Comparison of ENCODE assay signal across 8 mouse cellular contexts in the genomic region with DNA sequence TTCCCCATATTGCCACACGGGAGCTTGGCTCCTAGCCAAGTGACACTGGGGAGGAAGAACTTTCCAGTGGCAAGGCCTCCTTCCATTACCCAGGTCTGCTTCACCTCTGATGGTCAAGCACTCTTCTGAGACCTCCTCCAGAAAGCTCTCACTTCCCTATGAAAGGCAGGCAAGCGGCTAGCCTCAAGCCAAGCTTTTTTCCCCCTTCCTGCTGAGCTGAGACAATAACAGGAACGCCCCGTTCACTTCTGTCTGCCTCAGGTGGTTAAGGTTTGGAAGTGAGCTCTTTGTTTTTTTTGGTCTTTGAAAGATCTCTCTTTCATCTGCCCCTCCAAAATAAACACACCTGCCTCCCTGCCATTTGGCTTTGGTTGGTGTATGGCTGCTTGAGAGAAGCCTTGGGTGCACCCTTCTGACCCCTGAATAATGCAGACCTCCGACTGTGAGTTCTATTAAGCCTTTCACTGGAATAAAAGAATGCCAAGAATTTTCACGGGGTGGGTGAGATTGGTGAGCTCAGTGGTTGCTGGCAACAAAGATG. TPM values are rescaled to one million over a fixed set of nuclear protein-coding genes. Genes with fewer than 3 reads are reported as not detected.
A peak's percentile ranks its signal among the peaks of the same experiment; 100 is the strongest.
DNase-seq lines count a peak whose midpoint lies in the region; ATAC-seq lines count a peak whose summit lies in the region.

TSS of gene Pef1 (plus strand) at position 448 of the 541 bp plus-strand sequence.

- H3K27me3 ChIP-seq in intestine, embryonic 14.5 days (replicated peaks; ENCODE audit: control insufficient read depth, insufficient read depth, low read length) = no peaks in the 10 kb centered on the region
- no peaks in the 10 kb centered on the region for H3K27me3 ChIP-seq in lung, embryonic 15.5 days
- no peaks in the 10 kb centered on the region for H3K27me3 ChIP-seq in stomach, embryonic 16.5 days (ENCODE audit: control insufficient read depth, insufficient read depth, low read length)

- H3K9me3 ChIP-seq in intestine, embryonic 14.5 days (ENCODE audit: control insufficient read depth, low read length) = 0 out of 2 replicates have a peak, but pooled peaks cover 2% of the 10 kb centered on the region
- H3K9me3 ChIP-seq in lung, embryonic 15.5 days = no peaks in the 10 kb centered on the region
- 0 out of 2 replicates have a peak, but pooled peaks cover 3% of the 10 kb centered on the region for H3K9me3 ChIP-seq in stomach, embryonic 16.5 days (replicated peaks; ENCODE audit: control insufficient read depth, low read length)

- no peak for DNase-seq in heart, adult 18-20 months
- no peak for DNase-seq in heart, adult 11 months
- DNase-seq in adrenal gland, postnatal 10 days = no peak
- no peak for DNase-seq in gastrocnemius, postnatal 10 days
- DNase-seq in intestine, embryonic 14.5 days (ENCODE audit: low spot score) = no peak
- DNase-seq in right cerebral cortex, postnatal 4 days = no peak

- peak within 1 kb of the TSS; percentile 65; the same call in 1 of the 2 replicates for H3K27ac ChIP-seq in intestine, embryonic 14.5 days (ENCODE audit: low read depth)
- H3K27ac ChIP-seq in lung, embryonic 15.5 days = peak within 1 kb of the TSS; percentile 83
- peak within 1 kb of the TSS; percentile 70 for H3K27ac ChIP-seq in stomach, embryonic 16.5 days (ENCODE audit: low read length)

- peaks cover 20% of the 10 kb centered on the region for H3K4me1 ChIP-seq in intestine, embryonic 14.5 days (replicated peaks; ENCODE audit: control insufficient read depth, insufficient read depth, low read length)
- H3K4me1 ChIP-seq in lung, embryonic 15.5 days = peaks cover 36% of the 10 kb centered on the region
- H3K4me1 ChIP-seq in stomach, embryonic 16.5 days (ENCODE audit: control insufficient read depth, insufficient read depth, low read length) = peaks cover 22% of the 10 kb centered on the region; the same call in 1 of the 2 replicates

- no peak within 1 kb of the TSS for H3K4me3 ChIP-seq in intestine, embryonic 14.5 days (ENCODE audit: low read depth, low read length)
- H3K4me3 ChIP-seq in lung, embryonic 15.5 days = no peak within 1 kb of the TSS
- no peak within 1 kb of the TSS for H3K4me3 ChIP-seq in stomach, embryonic 16.5 days (replicated peaks; ENCODE audit: low read length)

- WGBS in intestine, embryonic 14.5 days = 16% methylated on average over 6 of the region's 6 CpGs
- 6% methylated on average over 6 of the region's 6 CpGs for whole genome bisulfite sequencing in lung, embryonic 15.5 days
- WGBS in stomach, embryonic 16.5 days = 7% methylated on average over 6 of the region's 6 CpGs

- H3K4me2 ChIP-seq in intestine, embryonic 14.5 days (ENCODE audit: low read length) = no peak within 1 kb of the TSS
- peak within 1 kb of the TSS; percentile 26; the same call in 1 of the 2 replicates for H3K4me2 ChIP-seq in lung, embryonic 15.5 days
- peak within 1 kb of the TSS; percentile 13 for H3K4me2 ChIP-seq in stomach, embryonic 16.5 days (ENCODE audit: low read depth, low read length)

- H3K9ac ChIP-seq in intestine, embryonic 14.5 days (ENCODE audit: low read length) = no peak within 1 kb of the TSS
- no peak within 1 kb of the TSS for H3K9ac ChIP-seq in lung, embryonic 15.5 days
- H3K9ac ChIP-seq in stomach, embryonic 16.5 days (ENCODE audit: low read length) = no peak within 1 kb of the TSS

- peaks cover 8% of the 10 kb centered on the region for H3K36me3 ChIP-seq in intestine, embryonic 14.5 days (ENCODE audit: control insufficient read depth, insufficient read depth, low read length)
- no peaks in the 10 kb centered on the region for H3K36me3 ChIP-seq in lung, embryonic 15.5 days
- no peaks in the 10 kb centered on the region; the same call in 1 of the 2 replicates for H3K36me3 ChIP-seq in stomach, embryonic 16.5 days (ENCODE audit: control insufficient read depth, insufficient read depth, low read length)

- no peak for ATAC-seq in intestine, embryonic 14.5 days (replicated peaks; ENCODE audit: low FRiP score, low TSS enrichment, low read depth)
- peak; percentile 39 for ATAC-seq in lung, embryonic 15.5 days (ENCODE audit: borderline replicate concordance, extremely low read depth, low FRiP score, low TSS enrichment)
- peak; percentile 11; the same call in 1 of the 2 replicates for ATAC-seq in stomach, embryonic 16.5 days (ENCODE audit: insufficient read depth, low FRiP score)

RNA-seq across cellular contexts. Expression of gene Pef1, which starts in this region (rescaled TPM):
- 10 to 100 TPM; 31.3 to 40.1 TPM for total RNA-seq in heart, adult 18-20 months (2021)
- total RNA-seq in adrenal gland, postnatal 10 days (2021) = 10 to 100 TPM; 51.4 to 54.6 TPM
- 10 to 100 TPM; 29.3 to 31.7 TPM for total RNA-seq in gastrocnemius, postnatal 10 days (2021)
- polyA plus RNA-seq in intestine, embryonic 14.5 days (2014; fragmentation: Nextera tagmentation; extraction: Ambion mirVana) = 70.4 and 74.5 TPM in 2 replicates
- polyA plus RNA-seq in lung, embryonic 15.5 days (2015; fragmentation: Nextera tagmentation; extraction: Ambion mirVana) = 75.0 and 76.5 TPM in 2 replicates
- polyA plus RNA-seq in stomach, embryonic 16.5 days (2015; fragmentation: Nextera tagmentation; extraction: Ambion mirVana) = 63.5 and 72.7 TPM in 2 replicates
